Mouse (Mus musculus): ENCODE measurements around the gene Sugp2. TPM values are rescaled to one million over a fixed set of nuclear protein-coding genes. Genes with fewer than 3 reads are reported as not detected.

The Sugp2 gene
- total RNA-seq, 2 experiments from 2014 or later, result 37.3 to 39.1 TPM

DNA sequence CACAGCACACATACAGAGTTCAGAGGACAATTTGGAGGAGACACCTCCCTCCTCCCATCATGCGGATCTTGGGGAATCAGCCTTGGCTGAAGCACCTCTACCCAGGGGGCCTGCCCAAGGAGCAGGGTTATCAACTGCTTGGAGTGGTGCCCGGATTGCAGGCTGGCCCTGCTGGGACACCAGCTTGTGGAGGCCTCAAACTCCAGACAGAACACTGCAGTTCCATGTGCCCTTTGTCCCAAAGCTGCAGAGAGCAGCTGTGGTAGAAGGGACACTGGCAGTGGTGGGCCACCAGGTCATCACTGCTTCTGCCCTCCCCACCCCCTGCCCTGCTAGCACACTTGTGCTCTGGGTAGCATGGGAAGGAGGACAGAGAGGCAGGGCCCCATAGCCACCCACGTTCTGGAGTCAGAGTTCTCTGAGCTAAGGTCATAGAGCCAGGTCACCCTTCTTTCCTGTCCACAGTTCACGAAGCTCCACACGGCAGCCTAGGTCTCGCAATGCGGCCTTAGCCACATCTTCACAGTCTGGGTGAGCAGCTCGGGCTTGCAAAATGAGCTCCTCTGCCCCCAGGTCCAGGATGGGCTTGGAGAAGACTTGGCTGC is 13.7 kb upstream of the Sugp2 start:
- peak; percentile 61 to 68 for DNase-seq

- peak in 1 of 2 experiments; percentile 58 for DNase-seq
Measured at GRCm38 (mm10) chr8:70220911-70221310, 13.1 kb upstream of the Sugp2 start.

- DNase-seq, result no peak
Measured at GRCm38 (mm10) chr8:70222041-70222440, 12.0 kb upstream of the Sugp2 start.

DNA sequence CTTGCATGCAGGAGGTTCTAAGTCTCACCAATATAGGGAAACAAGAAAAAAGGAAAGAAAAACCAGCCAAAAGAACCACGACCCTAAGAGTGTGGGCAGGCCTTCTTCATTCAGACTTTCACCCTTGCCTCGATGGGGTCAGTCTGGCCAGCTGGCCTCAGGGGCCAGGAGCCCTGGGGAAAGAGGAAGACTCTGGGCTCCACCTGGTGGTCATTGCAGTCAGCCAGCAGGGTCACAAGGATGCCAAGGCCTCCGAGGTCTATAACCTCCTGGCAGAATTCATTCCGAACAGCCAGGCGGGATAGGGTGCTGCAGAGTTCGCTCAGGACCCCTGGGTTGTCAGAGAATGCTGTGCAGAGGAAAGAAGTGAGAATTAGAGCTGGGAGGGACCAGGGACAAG is 10.7 kb upstream of the Sugp2 start:
- DNase-seq, result peak; percentile 57 to 78

DNA sequence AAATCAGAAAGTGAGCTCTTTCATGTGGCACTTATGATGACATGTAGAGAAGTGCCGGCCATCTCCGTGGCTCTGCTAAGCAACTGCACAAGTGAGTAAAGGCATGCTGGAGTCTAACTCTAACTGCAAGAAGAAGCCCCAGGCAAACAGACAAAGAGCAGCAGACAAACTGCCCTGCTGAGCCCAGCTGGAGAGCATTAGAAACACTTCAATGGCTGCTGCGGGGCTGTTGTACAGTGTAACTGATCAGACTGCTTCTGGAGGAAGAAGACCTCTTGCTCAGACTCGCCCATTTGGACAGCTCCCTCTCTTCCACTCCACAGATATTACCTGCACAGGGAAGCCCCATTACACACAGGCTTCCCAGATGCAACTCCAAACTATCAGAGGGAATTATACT is 6.0 kb upstream of the Sugp2 start:
- no peak for DNase-seq

- no peak for DNase-seq
Measured at GRCm38 (mm10) chr8:70230837-70231236, 3.2 kb upstream of the Sugp2 start.

DNA sequence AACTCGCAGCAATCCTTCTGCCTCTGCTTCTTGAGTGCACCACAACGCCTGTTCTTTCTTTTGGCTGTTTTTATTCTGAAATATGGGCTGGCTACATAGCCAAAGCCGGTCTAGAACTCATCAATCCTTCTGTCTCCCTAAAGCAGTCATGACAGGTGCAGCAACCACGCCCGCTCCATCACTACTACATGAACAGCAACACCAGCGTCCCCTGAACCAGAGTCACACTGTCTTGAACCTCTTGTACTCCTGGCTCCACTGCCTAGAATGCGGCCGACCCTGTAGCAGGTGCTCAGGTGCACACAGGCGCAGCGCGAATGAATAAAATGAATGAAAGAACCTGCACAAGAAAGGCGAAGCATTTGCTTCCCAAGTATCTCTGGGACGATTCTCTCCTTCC is 420 bp upstream of the Sugp2 start:
- DNase-seq, result no peak

DNA sequence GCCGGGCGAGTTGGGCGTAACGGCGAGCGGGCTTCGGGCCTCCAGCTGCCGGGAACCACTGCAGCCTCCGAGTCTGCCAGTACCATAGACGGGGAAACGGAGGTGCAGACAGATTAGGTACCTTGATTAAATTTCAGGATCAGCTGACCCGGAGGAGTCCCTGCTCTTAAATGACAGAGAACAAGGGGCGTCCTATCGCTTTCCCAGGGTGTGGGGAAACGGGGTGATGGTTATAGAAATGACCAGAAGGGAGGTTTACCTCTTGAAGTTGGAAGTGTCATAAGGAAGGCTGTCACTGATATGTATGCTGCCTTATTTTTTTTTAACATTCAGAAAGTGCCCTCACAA is 729 bp downstream of the Sugp2 start:
- DNase-seq, result no peak

DNA sequence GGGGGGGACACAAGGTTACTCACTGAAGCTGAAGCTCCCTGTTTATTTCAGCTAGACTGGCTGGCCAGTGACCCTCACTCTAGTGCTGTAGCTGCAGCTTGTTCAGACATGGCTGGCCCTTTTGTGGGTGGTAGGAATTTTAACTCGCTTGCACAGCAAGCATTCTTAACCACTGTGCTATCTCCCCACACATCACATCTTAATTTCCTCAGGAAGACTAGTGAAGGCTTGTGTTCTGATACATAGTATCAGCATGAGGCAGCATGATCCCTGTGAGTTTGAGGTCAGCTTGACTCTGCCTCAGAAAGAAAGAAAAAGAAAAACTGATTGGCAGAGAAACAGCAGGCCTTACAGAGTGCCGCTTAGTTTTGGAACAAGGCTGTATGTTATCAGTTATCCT is 3.8 kb downstream of the Sugp2 start:
- no peak for DNase-seq

DNA sequence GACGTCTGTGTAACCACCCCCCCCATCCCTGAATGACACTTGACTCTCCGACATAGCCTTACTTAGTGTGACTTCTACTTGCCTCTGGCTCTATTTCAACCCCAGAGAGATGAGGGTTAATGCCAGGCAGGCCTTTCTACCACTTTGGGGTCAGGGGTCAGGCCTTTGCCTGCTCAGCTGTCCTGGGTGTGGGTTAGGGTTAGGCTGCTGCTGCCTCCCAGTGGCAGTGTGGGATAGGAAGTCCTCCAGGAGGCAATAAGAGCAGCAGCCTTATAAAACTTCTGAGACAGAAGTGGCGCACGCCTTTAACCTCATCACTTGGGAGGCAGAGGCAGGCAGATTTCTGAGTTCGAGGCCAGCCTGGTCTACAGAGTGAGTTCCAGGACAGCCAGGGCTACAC is 6.6 kb downstream of the Sugp2 start:
- DNase-seq, result no peak

DNA sequence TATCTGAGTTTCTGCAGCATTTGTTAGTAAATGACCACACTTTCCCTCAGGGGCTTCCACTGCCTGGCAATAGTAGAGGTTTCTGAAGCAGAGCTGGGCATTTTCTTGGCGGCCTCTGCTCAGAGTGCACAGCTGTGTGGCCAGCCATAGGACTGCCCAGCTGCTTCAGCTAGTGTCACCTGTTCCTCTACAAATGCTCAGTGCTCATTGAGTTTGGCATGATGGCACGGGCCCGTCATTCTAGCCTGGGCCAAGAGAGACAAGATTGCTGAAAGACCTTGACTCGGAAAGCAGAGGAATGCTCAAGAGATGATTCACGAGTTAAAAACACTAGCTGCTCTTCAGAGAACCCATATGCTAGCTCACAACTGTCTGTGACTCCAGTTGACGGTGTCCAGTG is 12.6 kb downstream of the Sugp2 start:
- no peak for DNase-seq

DNA sequence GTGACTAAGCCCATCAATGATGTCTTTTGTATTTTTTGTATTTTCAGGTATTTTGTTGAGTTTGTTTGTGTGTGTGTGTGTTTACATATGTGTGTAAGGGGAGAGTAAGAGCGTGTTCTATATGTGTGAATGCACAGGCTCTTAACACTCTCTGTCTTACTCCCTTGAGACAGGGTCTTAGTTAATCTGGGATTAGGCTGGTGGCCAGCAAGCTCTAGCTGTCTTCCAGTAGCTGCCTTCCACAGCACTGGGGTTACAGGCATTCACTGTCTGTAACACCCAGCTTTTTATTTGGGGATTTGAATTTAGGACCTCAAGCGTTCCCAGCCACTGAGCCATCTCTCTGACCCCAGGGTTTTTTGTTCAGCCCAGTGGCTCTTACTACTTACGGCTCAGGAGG is 13.8 kb downstream of the Sugp2 start:
- no peak for DNase-seq

GRCm38 (mm10) chr8:70254628-70255027 is 20.6 kb downstream of the Sugp2 start:
- no peak for DNase-seq

DNA sequence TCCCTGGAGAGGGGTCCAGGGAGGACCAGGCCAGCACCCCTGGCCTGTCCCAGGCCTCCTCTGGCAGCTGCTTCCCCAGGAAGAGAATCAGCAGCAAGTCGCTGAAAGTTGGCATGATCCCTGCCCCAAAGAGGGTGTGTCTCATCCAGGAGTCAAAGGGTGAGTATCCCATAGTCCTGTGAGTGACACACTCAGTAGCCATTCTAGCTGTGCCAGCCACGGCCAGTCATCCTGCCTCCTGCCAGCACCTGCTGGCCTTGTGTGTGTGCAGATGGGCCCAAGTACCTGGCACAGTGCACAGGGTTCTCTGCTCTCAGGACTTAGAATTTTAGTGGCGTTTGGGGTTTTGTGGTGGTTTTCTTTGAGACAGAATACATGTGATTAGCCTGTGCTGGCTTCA is 23.4 kb downstream of the Sugp2 start:
- DNase-seq, result no peak

DNA sequence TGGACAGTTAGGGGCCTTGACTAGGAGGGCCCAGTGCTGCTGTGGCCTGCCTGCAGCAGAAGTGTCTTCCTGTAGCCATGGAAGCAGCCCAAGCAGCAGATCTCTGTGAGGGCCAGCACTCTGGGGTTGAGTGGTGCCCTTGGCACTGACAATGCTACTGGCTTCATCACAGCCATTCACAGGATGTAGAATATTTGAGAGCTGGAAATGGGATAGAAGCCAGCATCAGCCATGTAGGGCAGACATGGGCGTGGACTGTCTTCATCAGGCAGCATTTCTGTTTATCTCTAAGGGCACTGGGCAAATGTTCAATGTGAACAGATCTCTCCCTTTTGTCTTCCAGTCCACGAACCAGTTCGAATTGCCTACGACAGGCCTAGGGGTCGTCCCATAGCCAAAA is 24.6 kb downstream of the Sugp2 start:
- peak in 1 of 2 experiments; percentile 55 for DNase-seq

DNA sequence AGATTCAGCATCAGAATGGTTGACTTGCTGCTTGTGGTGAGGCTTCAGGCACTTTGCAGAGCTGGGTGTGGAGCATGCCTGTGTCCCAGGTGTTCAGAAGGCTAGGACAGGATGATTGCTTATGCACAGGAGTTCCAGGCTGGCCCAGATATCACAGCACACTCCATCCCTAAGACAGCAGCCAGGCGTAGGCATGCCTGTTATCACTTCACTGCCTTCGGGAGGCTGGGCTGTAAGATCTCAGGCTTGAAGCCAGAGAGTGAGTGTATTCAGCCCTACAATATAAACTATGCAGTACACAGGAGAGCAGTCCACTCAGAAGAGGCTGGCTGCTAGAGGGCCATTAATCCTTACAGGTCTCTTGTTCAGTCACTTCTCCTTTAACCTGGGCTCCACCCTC is 25.0 kb downstream of the Sugp2 start:
- DNase-seq, result no peak

GRCm38 (mm10) chr8:70267674-70268073 is 33.6 kb downstream of the Sugp2 start:
- DNase-seq, result no peak

- DNase-seq, result no peak
Measured at GRCm38 (mm10) chr8:70268311-70268710, 34.3 kb downstream of the Sugp2 start.

DNA sequence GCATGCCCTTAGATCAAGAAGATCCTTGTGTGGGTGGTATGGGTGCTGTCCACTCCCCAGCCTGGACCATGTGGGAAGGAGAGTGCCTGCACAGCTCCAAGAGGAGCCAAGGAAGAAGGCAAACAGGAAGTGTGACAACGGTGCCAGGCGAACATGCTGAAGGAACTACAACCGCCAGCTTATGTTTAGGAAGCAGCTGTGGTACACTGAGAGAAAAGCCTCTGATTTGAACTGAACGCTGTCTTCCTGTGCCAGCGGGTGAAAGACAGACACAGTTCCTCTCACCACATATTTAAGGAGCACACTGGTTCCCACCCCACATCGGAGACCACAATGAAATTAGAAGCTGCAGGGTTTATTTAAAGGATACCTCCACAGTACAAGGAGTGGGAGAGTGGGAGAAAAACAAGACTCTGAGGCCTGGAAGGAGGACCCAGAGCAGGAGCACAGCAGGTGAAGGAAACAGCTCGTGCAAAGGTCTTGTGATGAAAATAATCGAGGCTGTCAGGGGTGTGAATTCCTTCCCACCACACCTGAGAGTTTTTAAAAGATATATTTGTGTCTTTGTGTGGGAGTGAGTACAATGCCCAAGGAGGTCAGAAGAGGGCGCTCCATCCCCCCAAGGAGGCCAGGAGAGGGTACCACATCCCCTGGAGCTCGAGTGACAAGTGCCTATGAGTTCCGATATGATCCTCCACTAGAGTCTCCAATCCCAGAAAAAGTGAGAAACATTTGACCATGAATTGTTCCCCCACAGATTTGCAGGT is 35.0 kb downstream of the Sugp2 start:
- DNase-seq, result peak; percentile 28 to 37

DNA sequence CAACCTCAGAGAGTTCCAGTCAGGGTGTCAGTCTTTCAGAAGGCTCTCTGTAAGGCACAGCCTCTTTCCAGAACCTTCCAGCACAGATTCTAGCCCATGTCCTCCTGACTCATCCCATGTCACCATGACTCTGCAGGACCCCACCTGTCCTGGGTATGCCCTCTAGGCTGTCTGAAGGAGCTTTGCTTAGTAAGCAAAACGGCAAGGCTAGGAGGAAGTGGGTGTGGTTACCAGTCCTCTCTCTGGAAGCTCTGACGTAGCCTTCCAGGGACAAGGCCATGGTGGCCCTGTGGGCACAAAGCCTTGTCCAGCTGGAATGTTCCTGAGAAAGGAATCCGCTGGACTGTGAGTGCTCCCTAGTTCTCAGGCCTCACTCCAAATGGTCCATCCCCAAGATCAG is 38.9 kb downstream of the Sugp2 start:
- peak; percentile 34 to 67 for DNase-seq

- DNase-seq, result no peak
Measured at GRCm38 (mm10) chr8:70274350-70274749, 40.3 kb downstream of the Sugp2 start.

GRCm38 (mm10) chr8:70276476-70276875 is 42.5 kb downstream of the Sugp2 start:
- peak; percentile 26 to 67 for DNase-seq

- DNase-seq, result no peak
Measured at GRCm38 (mm10) chr8:70278175-70278574, 44.1 kb downstream of the Sugp2 start.

- DNase-seq, result no peak
Measured at GRCm38 (mm10) chr8:70279266-70279665, 45.2 kb downstream of the Sugp2 start.
